Mouse (Mus musculus) left cerebral cortex, adult 8-10 months (tissue): ENCODE results near the gene Rptor. TPM values are rescaled to one million over a fixed set of nuclear protein-coding genes. Genes with fewer than 3 reads are reported as not detected.
A peak's percentile ranks its signal among the peaks of the same experiment; 100 is the strongest.

Source experiments
- DNase-seq, 2 experiments: peaks; one replicate each; pipeline ENCODE4 v3.0.0; 2022; ENCODE audit warnings: low spot score in 2 of 2
- total RNA-seq, 4 experiments: library from RNA; stranded (reverse); gene quantifications; 2 replicates each; pipeline ENCODE4 v1.2.4; 2022

Gene Rptor
- total RNA-seq, 4 experiments from 2014 or later, result 57.5 to 65.0 (median 61.0) TPM

DNA sequence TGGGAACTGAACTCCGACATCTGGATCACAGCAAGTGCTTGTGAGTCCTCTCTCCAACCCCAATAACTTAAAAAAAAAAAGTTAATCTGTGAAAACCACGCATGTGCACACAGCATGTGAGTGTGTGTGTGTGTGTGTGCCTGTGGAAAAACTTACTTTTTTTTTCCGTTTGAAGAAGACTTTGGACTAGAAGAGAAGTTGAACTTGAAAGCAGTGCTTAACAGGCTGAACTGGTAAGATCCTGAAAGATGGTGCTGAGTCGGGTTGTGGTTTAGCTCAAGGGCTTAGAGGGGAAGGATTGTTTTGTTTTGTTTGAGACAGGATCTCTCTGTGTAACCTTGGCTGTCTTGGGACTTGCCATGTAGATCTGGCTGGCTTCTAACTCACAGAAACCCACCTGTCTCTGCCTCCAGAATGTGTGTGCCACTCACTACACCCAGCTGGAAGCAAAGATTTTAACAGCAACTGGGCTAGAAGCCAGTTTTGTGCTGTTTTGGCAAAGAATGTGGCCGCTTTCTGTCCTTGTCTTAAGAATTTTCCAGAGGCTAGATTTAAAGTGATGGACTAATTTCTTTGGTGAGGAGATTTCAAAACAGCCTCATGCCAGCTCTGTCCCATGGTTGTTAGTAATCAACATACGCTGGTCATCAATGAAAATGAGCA lies 327.0 kb downstream of the Rptor start:
- no peak for DNase-seq

DNA sequence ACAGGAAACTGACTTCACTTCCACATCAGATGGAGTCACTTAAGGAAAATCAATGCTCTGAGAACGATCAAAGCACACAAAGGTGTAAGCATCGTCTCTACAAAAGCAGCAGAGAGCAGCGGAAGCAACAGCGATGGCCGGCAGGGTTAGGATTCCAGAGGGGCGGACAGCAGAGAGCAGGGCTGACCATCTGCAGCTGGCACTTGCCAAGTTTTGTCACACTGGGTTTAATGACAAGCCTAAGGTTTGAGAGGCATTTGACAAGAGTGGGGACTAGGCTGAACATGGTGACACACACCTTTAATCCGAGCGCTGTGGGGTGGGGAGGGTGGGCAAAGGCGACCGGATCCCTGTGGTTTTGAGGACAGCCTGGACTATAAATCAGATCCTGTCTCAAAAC lies 329.1 kb downstream of the Rptor start:
- DNase-seq, result no peak

DNA sequence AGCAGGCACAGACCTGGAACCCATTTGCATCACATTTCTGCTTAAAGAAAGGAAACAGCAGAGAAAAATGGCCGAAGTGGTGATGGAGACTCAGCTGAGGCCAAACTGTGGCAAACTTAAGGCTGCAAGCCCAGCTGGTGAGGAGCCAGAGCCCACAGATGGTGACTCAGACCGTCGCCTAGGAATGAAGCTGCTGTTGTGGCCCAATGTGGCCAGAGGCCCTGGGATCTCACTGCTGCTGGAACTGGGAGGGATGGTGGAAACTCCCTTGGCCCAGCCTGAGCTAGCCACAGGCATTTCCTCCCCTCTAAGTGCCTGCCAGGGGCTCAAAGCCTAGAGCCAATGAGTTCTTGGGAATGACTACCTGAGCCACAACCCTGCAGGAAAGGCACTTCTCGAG lies 330.4 kb downstream of the Rptor start:
- no peak for DNase-seq

DNA sequence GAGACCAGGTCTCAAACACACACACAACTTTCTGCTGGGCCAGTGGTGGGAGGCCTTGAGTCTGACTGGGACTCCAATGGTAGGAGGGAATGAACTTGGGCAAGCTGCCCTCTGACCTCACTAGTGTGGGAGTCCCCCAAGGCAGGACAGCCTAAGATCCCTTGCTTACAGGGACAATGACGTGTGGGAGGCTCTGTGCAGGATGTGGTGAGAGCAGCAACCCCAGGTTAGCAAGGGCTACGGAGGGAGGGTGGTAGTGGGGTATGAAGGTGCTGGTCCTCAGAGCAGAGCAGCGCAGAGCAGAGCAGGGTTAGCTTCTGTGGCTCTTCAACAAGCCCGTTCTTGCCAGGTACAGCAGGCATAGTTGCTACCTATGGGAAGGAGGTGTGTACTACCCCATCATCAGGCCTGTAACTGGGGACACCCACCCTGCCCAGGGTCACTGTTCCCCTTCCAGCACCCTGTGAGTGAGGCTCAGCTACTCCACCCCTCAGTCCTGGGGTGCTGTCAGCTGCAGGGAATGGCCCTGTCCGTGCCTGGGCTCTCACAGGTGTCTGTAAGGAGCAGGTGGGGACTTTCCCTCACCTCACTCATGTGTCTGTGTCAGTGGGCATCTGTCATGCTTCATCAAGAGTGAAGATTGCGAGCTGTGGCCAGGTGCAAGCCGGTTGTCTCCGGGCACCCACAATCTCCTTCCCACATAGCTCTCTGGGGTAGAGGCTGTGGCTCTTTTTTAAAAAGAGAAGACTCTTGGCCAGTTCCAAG lies 331.3 kb downstream of the Rptor start:
- DNase-seq, result no peak

DNA sequence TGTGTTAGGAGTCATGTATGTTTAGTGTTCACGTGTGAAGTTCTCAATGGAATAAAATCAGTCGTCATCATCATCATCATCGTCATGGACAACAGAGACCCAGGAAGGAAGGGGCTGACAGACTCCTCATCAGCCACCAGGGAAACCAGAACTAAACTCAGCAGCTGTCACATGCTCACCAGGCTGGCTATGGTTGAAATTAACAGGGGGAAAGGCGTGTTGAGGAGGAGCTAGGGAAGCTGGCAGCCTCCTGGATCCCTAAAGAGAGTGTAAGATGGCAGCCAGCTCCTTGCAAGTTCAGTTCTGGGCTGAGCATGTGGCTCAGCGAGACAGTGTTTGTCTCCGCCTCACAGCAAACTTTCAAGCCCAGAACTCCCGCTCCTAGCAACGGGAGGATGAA lies 332.1 kb downstream of the Rptor start:
- no peak for DNase-seq

DNA sequence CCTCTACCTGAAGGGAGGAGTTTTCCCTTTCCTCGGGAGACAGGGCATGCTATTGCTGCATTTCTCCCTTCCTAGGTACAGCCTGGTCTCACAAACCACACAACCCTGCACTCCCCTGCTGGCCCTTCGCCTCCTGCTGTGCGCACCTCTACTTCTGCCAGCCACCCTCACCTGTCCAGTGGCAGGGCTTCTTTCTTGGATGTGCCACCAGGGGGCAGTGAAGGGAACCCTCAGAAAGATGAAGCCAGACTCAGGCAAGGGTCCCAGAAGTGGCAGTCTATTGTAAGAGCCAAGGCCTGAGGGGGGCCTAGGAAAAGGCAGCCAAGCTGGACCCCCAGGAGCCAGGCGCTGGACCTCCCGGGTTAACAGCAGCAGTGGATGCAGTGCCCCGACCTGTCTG lies 332.8 kb downstream of the Rptor start:
- peak in 1 of 2 experiments; percentile 59 for DNase-seq

DNA sequence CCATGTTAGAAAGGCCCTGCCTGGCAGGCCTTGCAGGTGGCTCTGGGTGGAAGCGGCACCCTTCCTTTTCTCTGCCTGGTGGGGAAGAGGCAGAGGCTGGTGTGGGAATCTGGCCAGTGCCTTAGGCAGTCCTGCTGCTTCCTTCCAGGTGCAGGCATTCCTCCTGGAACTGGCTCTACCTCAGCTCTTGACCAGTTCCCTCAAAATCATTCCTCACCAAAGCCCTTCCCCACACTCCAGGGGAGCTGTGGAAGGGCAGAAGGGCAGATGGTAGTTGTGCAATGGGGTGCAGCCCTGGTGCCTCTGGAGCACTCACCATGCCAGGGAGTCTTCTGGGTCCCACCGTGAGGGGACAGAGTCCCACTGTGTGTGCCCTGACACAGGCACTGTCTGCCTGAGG lies 333.8 kb downstream of the Rptor start:
- no peak for DNase-seq

DNA sequence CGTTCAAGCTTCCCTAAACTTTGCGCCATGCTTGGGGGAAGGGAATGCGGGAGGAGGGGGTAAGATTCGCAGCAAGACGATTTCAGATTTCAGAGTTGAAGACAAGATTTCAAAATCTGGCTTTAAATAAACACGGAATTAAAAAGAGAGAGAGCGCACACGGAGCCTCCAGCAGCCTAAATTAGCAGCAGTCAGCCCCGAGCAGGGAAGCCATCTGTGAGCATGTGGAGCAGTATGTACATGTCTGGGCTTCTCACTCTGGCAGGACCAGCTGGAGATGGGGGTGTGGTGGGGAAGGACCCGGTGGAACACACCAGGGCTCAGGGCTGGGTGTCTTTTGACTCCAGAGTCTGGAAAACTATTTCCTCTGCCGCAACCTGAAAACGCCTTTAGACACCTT lies 334.5 kb downstream of the Rptor start:
- peak; percentile 50 to 89 for DNase-seq

DNA sequence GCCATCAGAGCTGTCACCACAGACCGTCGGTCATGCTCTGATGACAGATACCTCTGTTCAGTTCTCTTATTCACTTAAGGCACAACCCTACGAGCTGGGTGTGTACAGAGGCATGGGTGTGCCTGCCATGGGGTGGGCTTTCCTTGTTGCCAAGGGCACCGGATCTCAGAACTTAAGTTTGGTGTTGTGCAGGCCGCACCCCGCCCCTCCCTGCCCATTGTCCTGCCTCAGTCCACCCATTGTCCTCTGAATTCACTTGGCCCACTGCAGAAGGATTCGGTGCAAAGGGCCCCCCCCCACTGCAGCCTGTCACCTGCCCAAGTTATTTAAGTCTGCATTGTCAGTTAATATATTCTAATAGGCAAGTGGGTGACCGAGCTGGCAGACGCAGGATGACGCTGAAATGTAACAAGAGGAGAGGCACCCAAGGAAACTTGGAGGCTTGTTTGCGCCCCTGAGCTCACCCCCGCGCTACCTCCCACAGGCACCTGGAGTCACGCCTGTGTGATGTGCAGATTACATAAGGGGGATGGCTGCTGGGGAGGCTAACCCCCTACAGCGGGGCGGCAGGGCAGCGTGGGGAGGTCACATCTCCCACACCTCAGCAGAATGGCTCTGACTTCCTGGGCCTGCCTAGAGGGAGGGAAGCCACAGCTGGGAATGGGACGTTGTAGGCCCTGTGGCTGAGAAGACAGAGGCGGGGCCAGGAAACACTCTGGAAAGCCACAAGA lies 335.2 kb downstream of the Rptor start:
- DNase-seq, result peak; percentile 47 to 75

DNA sequence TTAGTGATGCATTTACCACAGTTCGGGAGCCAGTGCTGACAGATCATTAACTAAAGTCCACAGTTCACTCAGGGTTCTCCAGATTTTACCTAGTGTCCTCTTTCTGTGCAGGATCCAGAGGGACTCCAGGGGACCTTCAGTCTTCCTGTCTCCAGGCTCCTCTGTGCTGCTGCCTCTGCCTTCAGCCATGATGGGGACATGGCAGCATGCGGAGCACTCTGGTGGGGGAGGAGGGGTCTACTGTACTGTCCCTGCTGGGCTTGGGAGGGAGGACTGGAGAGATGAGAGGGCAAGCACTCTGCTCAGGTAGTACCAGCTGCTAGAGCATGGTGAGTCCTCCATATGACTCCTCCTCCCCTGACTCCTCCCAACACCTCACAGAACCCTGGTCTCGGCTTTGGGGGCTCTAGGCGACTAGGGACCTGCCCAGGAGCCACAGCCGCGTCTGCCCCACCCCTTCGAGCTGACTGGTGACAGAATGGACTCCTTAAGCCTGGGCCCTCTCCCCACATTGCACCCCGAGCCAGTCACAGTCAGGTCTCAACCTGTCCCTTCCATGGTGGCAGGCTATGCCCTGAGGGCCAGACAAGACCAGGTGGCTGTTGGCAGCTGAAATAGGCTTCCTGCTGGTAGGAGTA lies 336.5 kb downstream of the Rptor start:
- DNase-seq, result no peak

DNA sequence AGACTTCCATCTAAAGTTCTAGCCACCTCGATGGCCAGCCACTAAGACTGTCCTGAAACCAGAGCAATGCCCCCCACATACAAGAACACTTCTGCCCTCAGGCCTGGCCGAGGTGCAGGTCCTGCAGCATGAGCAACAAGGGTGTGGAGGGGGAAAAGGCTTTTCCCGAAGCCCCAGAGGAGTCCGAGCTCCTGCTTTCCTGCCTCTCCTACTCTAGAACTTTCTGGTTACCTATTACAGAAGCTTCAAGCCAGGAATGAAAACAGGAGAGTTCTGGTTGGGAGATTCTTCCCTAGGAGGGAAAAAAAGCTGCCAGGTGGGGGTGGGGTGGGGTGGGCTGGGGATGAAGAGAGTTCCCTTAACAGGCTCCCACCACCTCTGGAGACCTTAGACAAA lies 337.0 kb downstream of the Rptor start:
- no peak for DNase-seq

DNA sequence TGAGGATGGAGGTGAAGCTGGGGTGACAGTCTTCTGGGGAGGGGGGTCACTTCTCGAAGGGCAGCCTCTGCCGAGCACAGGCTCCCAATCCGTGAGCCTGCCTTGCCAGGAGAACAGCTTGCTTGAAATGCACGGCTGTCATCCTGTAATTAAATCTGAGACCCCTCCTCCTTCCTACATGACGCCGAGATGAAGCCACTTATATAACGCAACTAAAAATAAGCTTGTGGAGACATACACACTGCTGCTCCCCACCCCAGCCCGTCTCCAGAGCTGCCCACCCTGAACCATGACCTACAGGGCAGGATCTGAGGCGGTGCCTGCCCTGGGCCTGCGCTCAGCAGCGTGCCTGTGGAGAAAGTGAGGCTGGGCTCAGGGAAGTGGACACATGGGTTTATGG lies 337.4 kb downstream of the Rptor start:
- DNase-seq, result no peak

DNA sequence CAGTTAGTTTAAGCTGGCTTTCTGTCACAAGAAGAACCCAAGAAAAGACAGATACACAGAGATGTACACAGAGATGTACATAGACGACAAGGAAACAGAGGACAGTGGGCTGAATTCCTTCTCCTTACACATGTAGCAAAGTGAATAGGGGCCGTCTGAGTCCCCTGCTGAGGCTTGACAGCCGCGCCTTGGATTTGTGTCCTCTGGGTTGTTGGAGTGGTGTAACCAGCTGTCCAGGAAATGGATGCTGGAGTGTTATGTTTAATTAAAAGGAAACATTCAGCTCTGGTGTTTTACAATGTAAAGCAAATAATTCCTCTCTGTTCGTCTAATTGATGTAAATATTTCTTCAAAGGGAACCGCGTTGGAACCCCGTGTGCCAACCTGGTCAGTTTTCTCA lies 339.1 kb downstream of the Rptor start:
- no peak for DNase-seq

DNA sequence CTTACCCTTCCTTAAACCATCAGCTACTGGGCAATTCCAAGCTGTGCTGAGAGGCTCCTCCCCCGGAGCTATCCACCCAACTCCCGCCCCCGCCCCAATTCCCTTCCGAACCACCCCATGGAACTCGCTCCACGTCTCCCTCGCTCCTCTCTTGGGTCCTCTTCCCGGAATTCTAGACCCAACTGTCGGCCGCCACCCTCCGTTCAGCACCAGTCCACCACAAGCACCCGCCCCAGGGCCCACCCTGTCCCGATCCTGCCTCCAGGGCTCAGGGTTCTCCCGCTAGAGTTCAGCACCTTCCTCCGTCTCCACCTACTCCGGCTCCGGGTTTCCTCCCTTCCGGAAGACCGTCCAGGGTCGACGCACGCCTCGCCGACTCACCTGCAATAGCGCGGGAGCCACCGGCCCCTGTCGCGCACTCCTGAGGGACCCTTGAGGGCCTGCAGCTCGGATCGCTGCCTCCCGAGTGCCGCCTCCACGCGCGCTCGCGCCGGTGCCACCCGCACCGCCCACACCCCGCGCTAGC lies 339.6 kb downstream of the Rptor start:
- peak in 1 of 2 experiments; percentile 61 for DNase-seq

DNA sequence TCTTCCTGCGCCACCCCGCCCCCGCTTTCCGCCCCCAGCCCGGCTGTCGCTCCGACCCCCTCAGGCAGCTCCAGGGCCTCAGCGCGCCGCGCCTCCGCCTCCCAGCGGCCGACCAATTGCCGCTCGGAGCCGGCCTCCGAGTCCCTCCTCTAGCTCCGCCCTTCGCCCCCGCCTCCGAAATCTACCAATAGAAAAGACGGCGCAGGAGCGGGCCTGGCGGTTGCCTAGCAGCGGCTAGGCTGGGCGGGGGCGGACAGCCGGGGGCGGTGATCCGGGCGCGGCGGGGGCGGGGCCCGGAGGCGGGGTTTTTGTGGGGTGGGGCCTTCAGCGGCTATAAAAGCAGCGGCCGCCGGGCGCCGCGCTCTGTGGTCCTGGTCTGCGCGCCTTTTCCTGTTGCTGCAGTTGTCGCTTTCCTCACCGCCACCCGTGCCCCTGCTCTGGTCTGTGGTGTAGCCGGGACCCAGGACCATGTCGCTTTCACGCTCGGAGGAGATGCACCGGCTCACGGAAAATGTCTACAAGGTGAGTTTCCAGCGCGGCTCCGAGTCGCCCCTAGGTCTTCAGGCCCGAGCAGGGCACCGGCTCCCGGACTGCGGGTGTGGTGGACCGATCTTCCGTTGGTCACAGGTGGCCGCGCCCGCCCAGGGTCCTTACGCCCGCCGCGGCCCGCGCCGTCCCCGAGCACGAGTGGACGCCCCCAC lies 340.2 kb downstream of the Rptor start, which contains the start of gene Baiap2:
Gene Baiap2, plus strand, starts transcription at position 37 of the 701 bp plus-strand sequence.
- peak; percentile 86 to 98 for DNase-seq

DNA sequence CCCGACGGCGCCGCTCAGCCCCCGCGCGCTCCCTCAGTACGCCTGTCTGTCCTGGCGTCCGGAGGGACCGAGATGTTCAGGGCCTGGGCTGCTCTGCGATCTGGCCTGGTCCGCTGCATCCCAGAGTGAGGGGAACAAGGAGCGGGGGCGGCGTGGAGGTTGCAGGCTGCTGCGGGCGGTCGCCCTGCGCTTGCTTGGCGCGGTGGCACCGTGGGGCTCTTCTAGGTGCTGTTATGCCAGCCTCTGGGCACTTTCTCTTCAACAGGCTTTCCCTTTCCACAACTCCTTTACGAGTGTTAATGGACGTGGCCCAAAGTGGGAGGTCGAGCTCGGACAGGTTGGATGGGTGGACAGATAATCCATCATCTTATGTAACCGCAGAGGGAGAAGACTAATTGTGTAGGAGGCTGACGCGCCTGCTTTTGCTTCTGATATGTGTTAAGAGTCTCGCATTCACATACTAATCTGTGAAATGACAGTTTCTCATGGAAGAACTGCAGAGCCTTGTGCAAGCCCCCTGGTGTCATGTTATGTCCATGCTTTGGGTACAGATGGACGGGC lies 340.8 kb downstream of the Rptor start:
- DNase-seq, result no peak

DNA sequence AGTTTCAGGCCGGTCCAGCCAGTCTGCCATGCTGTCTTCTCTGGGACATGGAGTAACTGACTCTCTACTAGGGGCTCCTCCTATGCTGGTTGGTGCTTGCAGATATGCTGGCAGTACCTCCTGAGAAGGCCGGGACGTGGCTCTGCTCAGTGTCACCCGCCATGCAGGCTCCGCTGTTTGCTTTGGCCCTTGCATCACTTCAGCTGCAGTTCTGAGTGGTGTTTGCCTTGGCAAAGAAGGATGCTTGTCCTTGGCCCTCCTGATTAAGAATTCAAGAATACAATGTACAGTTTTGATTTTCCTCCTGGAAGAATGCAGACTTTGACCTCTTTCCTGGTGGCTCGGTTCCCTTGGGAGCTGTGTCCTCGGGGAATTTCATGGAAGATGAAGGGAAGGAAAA lies 342.6 kb downstream of the Rptor start:
- DNase-seq, result no peak

DNA sequence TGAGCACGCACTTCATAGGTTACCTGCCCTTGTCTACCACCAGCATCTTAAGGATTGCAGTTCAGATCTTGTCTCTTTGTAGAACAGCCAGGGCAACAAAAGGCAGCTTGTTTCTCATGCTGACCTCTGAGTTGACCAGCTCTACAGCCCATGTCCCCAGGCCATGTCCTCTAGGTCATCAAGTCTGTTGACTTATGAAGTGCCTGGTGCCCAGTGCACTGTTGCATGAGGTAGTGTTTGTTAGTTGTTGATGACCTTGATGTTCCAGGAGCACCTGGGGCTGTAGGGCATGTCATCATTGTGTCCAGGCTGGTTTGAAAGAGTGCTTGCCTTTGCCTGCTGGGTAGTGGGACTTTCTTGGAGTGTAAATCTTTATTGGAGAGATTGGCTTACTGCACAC lies 344.7 kb downstream of the Rptor start:
- DNase-seq, result no peak

DNA sequence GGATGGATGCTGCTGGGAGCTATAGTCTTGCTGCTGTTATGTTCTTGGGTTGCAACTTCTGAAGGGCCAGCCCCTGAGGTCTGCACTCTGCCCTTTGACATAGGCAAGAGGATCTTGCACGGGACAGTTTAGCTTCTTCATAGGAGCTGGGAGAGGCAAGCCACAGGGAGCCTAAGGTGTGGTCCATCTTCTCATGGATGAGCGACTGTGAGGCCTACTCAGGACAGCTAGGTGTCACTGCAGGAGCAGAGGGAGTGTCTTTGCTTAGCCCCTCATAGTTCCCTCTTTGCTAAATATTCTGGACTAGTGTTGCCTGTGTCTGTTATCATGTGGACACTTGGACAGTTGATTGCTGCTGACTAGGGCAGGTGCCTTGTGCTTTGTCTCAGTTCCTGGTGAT lies 345.2 kb downstream of the Rptor start:
- no peak for DNase-seq

DNA sequence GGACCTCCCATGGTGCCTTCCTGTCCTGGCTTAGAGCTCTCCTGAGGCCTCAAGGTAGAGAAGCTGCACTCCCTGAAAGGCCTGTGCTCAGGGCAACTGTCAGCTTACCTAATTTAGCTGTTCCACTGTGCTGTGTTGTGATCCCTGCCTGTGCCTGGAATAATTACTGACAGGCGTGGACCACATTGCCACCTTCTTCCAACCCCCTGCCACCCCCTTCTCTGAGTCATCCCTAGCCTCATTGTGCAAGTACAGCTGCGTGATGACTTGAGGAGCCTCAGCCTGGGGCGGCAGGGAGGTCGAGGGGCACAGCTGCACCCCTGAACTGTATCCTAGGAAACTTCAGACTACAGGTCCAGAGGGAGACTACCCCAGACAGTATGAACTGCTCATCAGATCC lies 345.6 kb downstream of the Rptor start:
- no peak for DNase-seq

DNA sequence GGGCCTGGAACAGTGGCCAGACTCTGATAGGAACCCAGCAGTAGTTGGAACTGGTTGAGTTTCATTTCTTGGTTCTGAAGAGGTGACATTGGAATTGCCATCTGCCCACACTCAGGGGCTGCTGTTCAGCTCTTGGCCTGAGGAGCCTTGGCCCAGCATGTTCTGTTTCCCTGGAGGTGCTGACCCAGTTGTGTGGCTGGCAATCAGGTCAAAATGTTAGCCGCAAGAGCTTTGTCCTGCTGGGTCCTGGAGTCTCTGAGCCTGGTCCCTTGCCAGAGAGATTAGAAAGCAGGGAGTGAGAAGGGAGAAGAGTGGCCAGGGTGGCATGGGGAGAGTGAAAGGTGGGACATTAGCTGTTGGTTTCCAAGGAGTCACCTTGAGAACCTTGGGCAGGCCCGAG lies 346.1 kb downstream of the Rptor start:
- DNase-seq, result no peak
